Mouse (Mus musculus): ENCODE data around the gene Zfp541. TPM values are rescaled to one million over a fixed set of nuclear protein-coding genes. Genes with fewer than 3 reads are reported as not detected.

Gene Zfp541
- polyA plus RNA-seq, 1 experiment from 2014 or later, result not detected

GRCm38 (mm10) chr7:16024603-16025222 is 36.9 kb upstream of the Zfp541 start:
- H3K27me3 ChIP-seq (ENCODE audit: control insufficient read depth, insufficient read depth, low read length), result no peaks in the 10 kb centered on the region
- H3K4me2 ChIP-seq, result no peak overlapping the region
- no peak overlapping the region for H3K27ac ChIP-seq (ENCODE audit: low read depth, low read length)
- H3K9ac ChIP-seq (ENCODE audit: low read depth, low read length), result no peak overlapping the region
- H3K4me3 ChIP-seq (ENCODE audit: low read depth, low read length), result no peak overlapping the region
- peaks cover 4% of the 10 kb centered on the region; the same call in 1 of the 2 replicates for H3K4me1 ChIP-seq (ENCODE audit: control insufficient read depth, insufficient read depth, low read length)
- no peaks in the 10 kb centered on the region for H3K9me3 ChIP-seq (replicated peaks; ENCODE audit: control insufficient read depth, low read length)
- WGBS (ENCODE audit: insufficient replicate concordance), result 87% methylated on average over 8 of the region's 8 CpGs
- no peaks in the 10 kb centered on the region for H3K36me3 ChIP-seq (ENCODE audit: control insufficient read depth, insufficient read depth, low read length)
- ATAC-seq (replicated peaks; ENCODE audit: insufficient number of reproducible peaks, low FRiP score, low TSS enrichment), result no peak

- H3K9ac ChIP-seq (ENCODE audit: low read depth, low read length), result no peak overlapping the region
- H3K4me3 ChIP-seq (ENCODE audit: low read depth, low read length), result no peak overlapping the region
Observed at GRCm38 (mm10) chr7:16028102-16028927, 33.3 kb upstream of the Zfp541 start.

GRCm38 (mm10) chr7:16031072-16031471 is 30.5 kb upstream of the Zfp541 start:
- ATAC-seq (replicated peaks; ENCODE audit: insufficient number of reproducible peaks, low FRiP score, low TSS enrichment), result no peak

More at GRCm38 (mm10) chr7:16028102-16028927, 33.3 kb upstream of the Zfp541 start:
- H3K27me3 ChIP-seq (ENCODE audit: control insufficient read depth, insufficient read depth, low read length), result no peaks in the 10 kb centered on the region
- no peak for ATAC-seq (replicated peaks; ENCODE audit: insufficient number of reproducible peaks, low FRiP score, low TSS enrichment)
- H3K4me1 ChIP-seq (ENCODE audit: control insufficient read depth, insufficient read depth, low read length), result no peaks in the 10 kb centered on the region
- H3K4me2 ChIP-seq, result no peak overlapping the region
- H3K36me3 ChIP-seq (ENCODE audit: control insufficient read depth, insufficient read depth, low read length), result no peaks in the 10 kb centered on the region
- H3K27ac ChIP-seq (ENCODE audit: low read depth, low read length), result no peak overlapping the region
- 89% methylated on average over 6 of the region's 6 CpGs for WGBS (ENCODE audit: insufficient replicate concordance)
- no peaks in the 10 kb centered on the region for H3K9me3 ChIP-seq (replicated peaks; ENCODE audit: control insufficient read depth, low read length)

GRCm38 (mm10) chr7:16033059-16033458 is 28.6 kb upstream of the Zfp541 start:
- Histone ChIP-seq H3K27me3 (ENCODE audit: control insufficient read depth, insufficient read depth, low read length) (no peaks in the 10 kb centered on the region), H3K4me1 (ENCODE audit: control insufficient read depth, insufficient read depth, low read length) (no peaks in the 10 kb centered on the region), H3K9ac (ENCODE audit: low read depth, low read length) (no peak overlapping the region), H3K9me3 (replicated peaks; ENCODE audit: control insufficient read depth, low read length) (no peaks in the 10 kb centered on the region), H3K4me3 (ENCODE audit: low read depth, low read length) (no peak overlapping the region), H3K36me3 (ENCODE audit: control insufficient read depth, insufficient read depth, low read length) (no peaks in the 10 kb centered on the region), H3K4me2 (no peak overlapping the region), H3K27ac (ENCODE audit: low read depth, low read length) (no peak overlapping the region)
- no peak for ATAC-seq (replicated peaks; ENCODE audit: insufficient number of reproducible peaks, low FRiP score, low TSS enrichment)
- WGBS (ENCODE audit: insufficient replicate concordance), result 75% methylated on average over 1 of the region's 1 CpGs

More at GRCm38 (mm10) chr7:16031072-16031471, 30.5 kb upstream of the Zfp541 start:
- H3K4me2 ChIP-seq, result no peak overlapping the region
- no peaks in the 10 kb centered on the region for H3K9me3 ChIP-seq (replicated peaks; ENCODE audit: control insufficient read depth, low read length)
- H3K4me3 ChIP-seq (ENCODE audit: low read depth, low read length), result no peak overlapping the region
- no peaks in the 10 kb centered on the region for H3K36me3 ChIP-seq (ENCODE audit: control insufficient read depth, insufficient read depth, low read length)
- H3K9ac ChIP-seq (ENCODE audit: low read depth, low read length), result no peak overlapping the region
- H3K4me1 ChIP-seq (ENCODE audit: control insufficient read depth, insufficient read depth, low read length), result no peaks in the 10 kb centered on the region
- no peaks in the 10 kb centered on the region for H3K27me3 ChIP-seq (ENCODE audit: control insufficient read depth, insufficient read depth, low read length)
- 89% methylated on average over 4 of the region's 4 CpGs for WGBS (ENCODE audit: insufficient replicate concordance)
- no peak overlapping the region for H3K27ac ChIP-seq (ENCODE audit: low read depth, low read length)

- no peak overlapping the region for H3K9ac ChIP-seq (ENCODE audit: low read depth, low read length)
- no peak overlapping the region for H3K4me3 ChIP-seq (ENCODE audit: low read depth, low read length)
- no peaks in the 10 kb centered on the region for H3K4me1 ChIP-seq (ENCODE audit: control insufficient read depth, insufficient read depth, low read length)
- no peak overlapping the region for H3K27ac ChIP-seq (ENCODE audit: low read depth, low read length)
- ATAC-seq (replicated peaks; ENCODE audit: insufficient number of reproducible peaks, low FRiP score, low TSS enrichment), result no peak
- H3K9me3 ChIP-seq (replicated peaks; ENCODE audit: control insufficient read depth, low read length), result no peaks in the 10 kb centered on the region
- no peaks in the 10 kb centered on the region for H3K36me3 ChIP-seq (ENCODE audit: control insufficient read depth, insufficient read depth, low read length)
- H3K27me3 ChIP-seq (ENCODE audit: control insufficient read depth, insufficient read depth, low read length), result no peaks in the 10 kb centered on the region
- 86% methylated on average over 8 of the region's 8 CpGs for WGBS (ENCODE audit: insufficient replicate concordance)
- H3K4me2 ChIP-seq, result no peak overlapping the region
Observed at GRCm38 (mm10) chr7:16033580-16034461, 27.8 kb upstream of the Zfp541 start.

- Histone ChIP-seq H3K36me3 (ENCODE audit: control insufficient read depth, insufficient read depth, low read length) (no peaks in the 10 kb centered on the region), H3K4me3 (ENCODE audit: low read depth, low read length) (no peak overlapping the region), H3K27me3 (ENCODE audit: control insufficient read depth, insufficient read depth, low read length) (no peaks in the 10 kb centered on the region), H3K4me2 (no peak overlapping the region), H3K4me1 (ENCODE audit: control insufficient read depth, insufficient read depth, low read length) (no peaks in the 10 kb centered on the region), H3K9me3 (replicated peaks; ENCODE audit: control insufficient read depth, low read length) (no peaks in the 10 kb centered on the region), H3K9ac (ENCODE audit: low read depth, low read length) (no peak overlapping the region), H3K27ac (ENCODE audit: low read depth, low read length) (no peak overlapping the region)
- no peak for ATAC-seq (replicated peaks; ENCODE audit: insufficient number of reproducible peaks, low FRiP score, low TSS enrichment)
- WGBS (ENCODE audit: insufficient replicate concordance), result 95% methylated on average over 6 of the region's 6 CpGs
Observed at GRCm38 (mm10) chr7:16036972-16037371, 24.6 kb upstream of the Zfp541 start.

GRCm38 (mm10) chr7:16039363-16039762 is 22.3 kb upstream of the Zfp541 start:
- Histone ChIP-seq H3K4me2 (no peak overlapping the region), H3K4me1 (ENCODE audit: control insufficient read depth, insufficient read depth, low read length) (0 out of 2 replicates have a peak, but pooled peaks cover 7% of the 10 kb centered on the region), H3K9me3 (replicated peaks; ENCODE audit: control insufficient read depth, low read length) (no peaks in the 10 kb centered on the region), H3K9ac (ENCODE audit: low read depth, low read length) (no peak overlapping the region), H3K4me3 (ENCODE audit: low read depth, low read length) (no peak overlapping the region), H3K36me3 (ENCODE audit: control insufficient read depth, insufficient read depth, low read length) (no peaks in the 10 kb centered on the region), H3K27ac (ENCODE audit: low read depth, low read length) (no peak overlapping the region), H3K27me3 (ENCODE audit: control insufficient read depth, insufficient read depth, low read length) (no peaks in the 10 kb centered on the region)
- WGBS (ENCODE audit: insufficient replicate concordance), result 83% methylated on average over 5 of the region's 5 CpGs
- ATAC-seq (replicated peaks; ENCODE audit: insufficient number of reproducible peaks, low FRiP score, low TSS enrichment), result no peak

GRCm38 (mm10) chr7:16041208-16041607 is 20.4 kb upstream of the Zfp541 start:
- 91% methylated on average over 2 of the region's 2 CpGs for WGBS (ENCODE audit: insufficient replicate concordance)
- Histone ChIP-seq H3K4me2 (no peak overlapping the region), H3K9ac (ENCODE audit: low read depth, low read length) (no peak overlapping the region), H3K4me3 (ENCODE audit: low read depth, low read length) (no peak overlapping the region), H3K27me3 (ENCODE audit: control insufficient read depth, insufficient read depth, low read length) (no peaks in the 10 kb centered on the region), H3K9me3 (replicated peaks; ENCODE audit: control insufficient read depth, low read length) (no peaks in the 10 kb centered on the region), H3K36me3 (ENCODE audit: control insufficient read depth, insufficient read depth, low read length) (no peaks in the 10 kb centered on the region), H3K4me1 (ENCODE audit: control insufficient read depth, insufficient read depth, low read length) (peaks cover 25% of the 10 kb centered on the region), H3K27ac (ENCODE audit: low read depth, low read length) (no peak overlapping the region)
- ATAC-seq (replicated peaks; ENCODE audit: insufficient number of reproducible peaks, low FRiP score, low TSS enrichment), result no peak
